Mouse (Mus musculus): ENCODE measurements at regions not wholly inside any gene's neighbourhood (a gene's known extent, or its start where the extent isn't known, plus 50 kb on each side); places are given as distances from the start of the nearest gene placed in this dataset.
A peak's percentile ranks its signal among the peaks of the same experiment; 100 is the strongest.
"Not testable (repeated sequence)": the region's sequence is repeated elsewhere in the genome, so short reads cannot be mapped to it uniquely, and the experiment has no call there.

GRCm38 (mm10) chr14:27562564-27562963 is 54.3 kb upstream of the Ccdc66 start:
- not testable (repeated sequence) for H3K9me3 ChIP-seq (ENCODE audit: control insufficient read depth, low read length); H3K36me3 ChIP-seq (ENCODE audit: control insufficient read depth, insufficient read depth, low read length); H3K4me3 ChIP-seq (ENCODE audit: low read depth, low read length); ATAC-seq (ENCODE audit: low FRiP score); DNase-seq (ENCODE audit: low spot score); H3K9ac ChIP-seq (ENCODE audit: low read depth, low read length); H3K27ac ChIP-seq (ENCODE audit: low read depth, low read length); H3K4me1 ChIP-seq (replicated peaks; ENCODE audit: control insufficient read depth, insufficient read depth, low read length); H3K27me3 ChIP-seq (ENCODE audit: control insufficient read depth, insufficient read depth, low read length); H3K4me2 ChIP-seq (replicated peaks; ENCODE audit: low read depth, low read length)
- WGBS: 97% methylated on average over 11 of the region's 11 CpGs

GRCm38 (mm10) chr14:27561974-27562373 is 53.7 kb upstream of the Ccdc66 start:
- H3K27ac ChIP-seq (ENCODE audit: low read depth, low read length); ATAC-seq (ENCODE audit: low FRiP score); H3K27me3 ChIP-seq (ENCODE audit: control insufficient read depth, insufficient read depth, low read length); H3K4me1 ChIP-seq (replicated peaks; ENCODE audit: control insufficient read depth, insufficient read depth, low read length); H3K36me3 ChIP-seq (ENCODE audit: control insufficient read depth, insufficient read depth, low read length); H3K9ac ChIP-seq (ENCODE audit: low read depth, low read length); H3K4me2 ChIP-seq (replicated peaks; ENCODE audit: low read depth, low read length); H3K4me3 ChIP-seq (ENCODE audit: low read depth, low read length); H3K9me3 ChIP-seq (ENCODE audit: control insufficient read depth, low read length); DNase-seq (ENCODE audit: low spot score): not testable (repeated sequence)
- WGBS: 89% methylated on average over 9 of the region's 9 CpGs

GRCm38 (mm10) chr14:27560434-27560833 is 52.2 kb upstream of the Ccdc66 start:
- Histone ChIP-seq H3K4me2 (replicated peaks; ENCODE audit: low read depth, low read length) (no peak overlapping the region), H3K9ac (ENCODE audit: low read depth, low read length) (no peak overlapping the region), H3K36me3 (ENCODE audit: control insufficient read depth, insufficient read depth, low read length) (no peaks in the 10 kb centered on the region), H3K4me3 (ENCODE audit: low read depth, low read length) (no peak overlapping the region), H3K27ac (ENCODE audit: low read depth, low read length) (no peak overlapping the region), H3K27me3 (ENCODE audit: control insufficient read depth, insufficient read depth, low read length) (no peaks in the 10 kb centered on the region), H3K4me1 (replicated peaks; ENCODE audit: control insufficient read depth, insufficient read depth, low read length) (no peaks in the 10 kb centered on the region), H3K9me3 (ENCODE audit: control insufficient read depth, low read length) (no peaks in the 10 kb centered on the region)
- DNase-seq (ENCODE audit: low spot score) (peak; percentile 74), ATAC-seq (ENCODE audit: low FRiP score) (no peak)
- WGBS: 56% methylated on average over 4 of the region's 4 CpGs

- no peak overlapping the region for H3K4me2 ChIP-seq (replicated peaks; ENCODE audit: low read depth, low read length)
- no peaks in the 10 kb centered on the region for H3K4me1 ChIP-seq (replicated peaks; ENCODE audit: control insufficient read depth, insufficient read depth, low read length)
- no peaks in the 10 kb centered on the region for H3K27me3 ChIP-seq (ENCODE audit: control insufficient read depth, insufficient read depth, low read length)
- ATAC-seq (ENCODE audit: low FRiP score) (no peak), DNase-seq (ENCODE audit: low spot score) (no peak)
- no peaks in the 10 kb centered on the region for H3K9me3 ChIP-seq (ENCODE audit: control insufficient read depth, low read length)
- 79% methylated on average over 3 of the region's 3 CpGs for WGBS
- H3K4me3 ChIP-seq (ENCODE audit: low read depth, low read length): no peak overlapping the region
- no peaks in the 10 kb centered on the region for H3K36me3 ChIP-seq (ENCODE audit: control insufficient read depth, insufficient read depth, low read length)
- no peak overlapping the region for H3K27ac ChIP-seq (ENCODE audit: low read depth, low read length)
- H3K9ac ChIP-seq (ENCODE audit: low read depth, low read length): no peak overlapping the region
Observed at GRCm38 (mm10) chr14:27558794-27559491, 50.7 kb upstream of the Ccdc66 start.
